Mouse (Mus musculus): ENCODE data around the gene Dmac1. TPM values are rescaled to one million over a fixed set of nuclear protein-coding genes. Genes with fewer than 3 reads are reported as not detected.

Dmac1 gene
- total and polyA plus RNA-seq, 3 experiments, result 107 to 204 (median 110) TPM

DNA sequence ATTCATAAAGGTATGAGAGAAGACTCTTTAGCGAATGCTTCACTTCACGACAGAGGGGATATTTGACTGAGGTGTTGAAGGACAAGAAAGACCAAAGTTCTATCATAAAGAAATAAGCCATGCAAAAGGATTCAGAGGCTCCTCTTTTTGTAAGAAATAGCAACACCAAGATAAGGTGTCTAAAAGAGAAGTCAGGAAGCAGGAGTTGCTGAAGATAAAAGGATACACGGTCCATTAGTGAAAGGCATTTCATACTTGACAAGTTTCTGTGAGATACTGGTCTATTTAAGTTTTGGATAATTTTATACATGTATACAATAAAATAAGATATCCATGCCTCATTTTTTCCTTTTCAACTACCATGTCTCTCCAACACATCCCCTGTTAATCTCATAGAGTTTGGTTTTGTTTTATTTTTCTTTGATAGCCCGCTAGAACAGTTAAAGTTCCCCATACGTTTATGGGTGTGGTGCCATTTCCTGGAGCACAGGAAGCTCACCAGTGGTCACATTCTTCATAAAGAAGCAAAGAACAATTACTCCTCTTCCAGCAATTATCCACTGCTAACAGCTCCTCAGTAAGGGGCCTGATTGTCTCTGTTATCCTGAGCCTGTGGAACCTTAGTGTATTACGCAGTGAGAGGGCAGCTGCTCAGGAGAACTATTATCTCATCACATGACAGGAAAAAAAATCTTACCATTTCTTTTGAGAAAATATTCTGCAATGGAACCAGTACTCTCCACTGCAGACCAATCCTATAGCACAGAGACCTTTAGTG is 11.1 kb downstream of the Dmac1 start (continued):
- TF ChIP-seq TCF12 (IDR thresholded peaks at IDR 0.05; ENCODE audit: low read depth, low read length) (peak; percentile 82), SMC3 (IDR thresholded peaks at IDR 0.05; ENCODE audit: low read depth, low read length) (no peak), USF2 (IDR thresholded peaks at IDR 0.05; ENCODE audit: borderline replicate concordance in 1 of 2, insufficient read depth in 1 of 2, low read depth in 1 of 2, low read length in 2 of 2) (0 out of 4 replicates have a peak, but pooled peaks of 1 of the 2 experiments have one; percentile 33), USF1 (IDR thresholded peaks at IDR 0.05; ENCODE audit: low read depth, low read length) (peak; percentile 79)

DNA sequence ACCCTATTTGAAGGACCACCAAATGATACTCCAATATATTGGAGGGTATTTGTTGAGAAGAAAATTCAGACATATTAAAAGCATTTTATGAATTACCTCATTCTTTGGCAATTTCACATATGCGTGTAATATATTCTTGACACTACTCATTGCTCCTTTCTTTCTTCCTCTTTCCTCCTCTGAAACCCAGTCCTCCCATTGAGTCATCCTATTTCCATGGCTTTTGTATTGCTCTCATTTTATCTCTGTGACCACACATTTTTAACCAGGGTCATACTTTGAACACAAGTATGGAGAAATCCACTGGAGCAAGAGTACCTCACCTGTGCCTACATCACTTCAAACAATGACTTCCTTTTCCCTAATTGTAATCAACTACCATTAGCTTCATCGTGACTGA is 13.9 kb downstream of the Dmac1 start:
- DNase-seq (ENCODE audit: low read depth, low spot score), result peak; percentile 36

DNA sequence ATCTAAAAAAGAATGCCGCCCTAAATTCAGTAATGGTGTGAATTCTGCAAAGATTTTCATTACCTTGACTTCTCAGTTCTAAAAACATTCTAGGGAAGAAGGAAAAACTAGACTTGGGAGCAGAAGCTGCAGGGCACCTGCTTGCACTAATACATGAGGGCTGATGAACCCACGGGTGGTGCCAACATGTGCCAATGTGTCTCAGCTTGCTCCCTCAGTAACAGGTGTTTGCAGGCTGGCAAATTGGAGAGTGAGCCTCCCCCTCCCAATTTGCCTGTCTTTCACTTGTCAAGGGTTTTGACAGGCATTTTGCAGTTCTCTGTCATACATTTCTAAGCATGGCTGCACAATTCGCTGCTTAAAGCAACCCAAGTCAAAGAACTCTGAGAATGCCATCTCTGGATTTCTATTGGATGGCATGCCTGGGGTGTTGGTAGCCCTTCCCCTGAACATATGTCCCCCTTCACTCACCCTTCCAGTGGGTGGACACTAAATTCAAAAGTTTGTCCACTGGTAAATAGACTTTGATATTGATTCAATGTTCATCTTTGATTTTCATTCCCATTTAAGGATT is 14.5 kb downstream of the Dmac1 start:
- H3K4me3 ChIP-seq (ENCODE audit: control insufficient read depth in 1 of 2, insufficient read depth in 1 of 2, low read depth in 2 of 2, low read length in 2 of 2), result no peak overlapping the region
- no peak for TF ChIP-seq EP300 (IDR thresholded peaks at IDR 0.05; ENCODE audit: low read depth in 1 of 2, low read length in 2 of 2)
- TF ChIP-seq RAD21 (IDR thresholded peaks at IDR 0.05; ENCODE audit: low read depth, low read length), result no peak
- no peak for TF ChIP-seq MAFK (IDR thresholded peaks at IDR 0.05; ENCODE audit: borderline replicate concordance, low read depth, low read length)
- no peak for TF ChIP-seq HCFC1 (IDR thresholded peaks at IDR 0.05; ENCODE audit: low read depth, low read length)
- TF ChIP-seq UBTF (IDR thresholded peaks at IDR 0.05; ENCODE audit: borderline replicate concordance, insufficient read depth, low read depth, low read length), result no peak
- no peak for TF ChIP-seq BHLHE40 (IDR thresholded peaks at IDR 0.05; ENCODE audit: borderline replicate concordance, low read depth, low read length)
- no peak for TF ChIP-seq MYC (IDR thresholded peaks at IDR 0.05; ENCODE audit: low read depth, low read length)
- no peak for TF ChIP-seq CHD1 (IDR thresholded peaks at IDR 0.05; ENCODE audit: low read depth, low read length)
- no peak for TF ChIP-seq ZC3H11A (IDR thresholded peaks at IDR 0.05; ENCODE audit: low read depth, low read length)
- peaks cover 6 to 14% of the 10 kb centered on the region in 2 experiments for H3K4me1 ChIP-seq (ENCODE audit: control insufficient read depth in 1 of 2, insufficient read depth in 2 of 2, low read length in 2 of 2)
- no peak for DNase-seq (ENCODE audit: low read depth, low spot score)
- no peaks in the 10 kb centered on the region for H3K79me2 ChIP-seq (ENCODE audit: control insufficient read depth, insufficient read depth, low read length, poor library complexity)
- H3K27ac ChIP-seq (ENCODE audit: control insufficient read depth, low read depth, low read length), result no peak overlapping the region
- no peaks in the 10 kb centered on the region for H3K9me3 ChIP-seq (replicated peaks; ENCODE audit: insufficient read depth, low read length)
- H3K27me3 ChIP-seq (ENCODE audit: control insufficient read depth in 1 of 2, insufficient read depth in 2 of 2, low read length in 2 of 2), result no peaks in the 10 kb centered on the region
- H3K9ac ChIP-seq (ENCODE audit: control insufficient read depth, low read depth, low read length, poor library complexity, severe bottlenecking), result no peak overlapping the region
- peaks cover 0 to 27% of the 10 kb centered on the region in 2 experiments; a peak in 2 of 4 replicates for H3K36me3 ChIP-seq (ENCODE audit: control insufficient read depth in 1 of 2, insufficient read depth in 2 of 2, low read length in 2 of 2)

More for the DNA sequence above, 13.9 kb downstream of the Dmac1 start:
- H3K79me2 ChIP-seq (ENCODE audit: control insufficient read depth, insufficient read depth, low read length, poor library complexity), result no peaks in the 10 kb centered on the region
- H3K9ac ChIP-seq (ENCODE audit: control insufficient read depth, low read depth, low read length, poor library complexity, severe bottlenecking), result no peak overlapping the region
- H3K27ac ChIP-seq (ENCODE audit: control insufficient read depth, low read depth, low read length), result no peak overlapping the region
- TF ChIP-seq ELF1 (IDR thresholded peaks at IDR 0.05; ENCODE audit: low read depth, low read length) (no peak), MAZ (IDR thresholded peaks at IDR 0.05; ENCODE audit: low read depth, low read length) (no peak), TBP (IDR thresholded peaks at IDR 0.05; ENCODE audit: low read depth, low read length) (no peak), ZC3H11A (IDR thresholded peaks at IDR 0.05; ENCODE audit: low read depth, low read length) (no peak), CTCF (IDR thresholded peaks at IDR 0.05 in 2 of 3, conservative IDR thresholded peaks at IDR 0.05 in 1 of 3; ENCODE audit: control insufficient read depth in 1 of 3, insufficient read depth in 1 of 3, low read depth in 2 of 3, low read length in 3 of 3, poor library complexity in 1 of 3, severe bottlenecking in 1 of 3) (no peak), TAL1 (IDR thresholded peaks at IDR 0.05; ENCODE audit: low read length) (no peak), USF2 (IDR thresholded peaks at IDR 0.05; ENCODE audit: borderline replicate concordance in 1 of 2, insufficient read depth in 1 of 2, low read depth in 1 of 2, low read length in 2 of 2) (no peak), NRF1 (IDR thresholded peaks at IDR 0.05; ENCODE audit: insufficient read depth, low read depth, low read length, poor library complexity, severe bottlenecking) (no peak), HCFC1 (IDR thresholded peaks at IDR 0.05; ENCODE audit: low read depth, low read length) (no peak), NELFE (IDR thresholded peaks at IDR 0.05; ENCODE audit: low read depth, low read length) (no peak), TCF12 (IDR thresholded peaks at IDR 0.05; ENCODE audit: low read depth, low read length) (no peak), SIN3A (IDR thresholded peaks at IDR 0.05; ENCODE audit: low read length) (no peak), USF1 (IDR thresholded peaks at IDR 0.05; ENCODE audit: low read depth, low read length) (no peak), E2F4 (IDR thresholded peaks at IDR 0.05; ENCODE audit: borderline replicate concordance, low read depth, low read length) (no peak), POLR2AphosphoS2 (IDR thresholded peaks at IDR 0.05; ENCODE audit: low read length) (no peak), ETS1 (IDR thresholded peaks at IDR 0.05; ENCODE audit: low read depth, low read length) (no peak), RAD21 (IDR thresholded peaks at IDR 0.05; ENCODE audit: low read depth, low read length) (no peak), ZMIZ1 (IDR thresholded peaks at IDR 0.05; ENCODE audit: low read depth, low read length) (no peak), POLR2A (IDR thresholded peaks at IDR 0.05; ENCODE audit: control insufficient read depth in 1 of 2, insufficient read depth in 1 of 2, low read depth in 1 of 2, low read length in 2 of 2, poor library complexity in 1 of 2) (no peak), MYC (IDR thresholded peaks at IDR 0.05; ENCODE audit: low read depth, low read length) (no peak)
- peaks cover 6 to 14% of the 10 kb centered on the region in 2 experiments for H3K4me1 ChIP-seq (ENCODE audit: control insufficient read depth in 1 of 2, insufficient read depth in 2 of 2, low read length in 2 of 2)
- no peaks in the 10 kb centered on the region for H3K27me3 ChIP-seq (ENCODE audit: control insufficient read depth in 1 of 2, insufficient read depth in 2 of 2, low read length in 2 of 2)
- peaks cover 0 to 27% of the 10 kb centered on the region in 2 experiments; a peak in 2 of 4 replicates for H3K36me3 ChIP-seq (ENCODE audit: control insufficient read depth in 1 of 2, insufficient read depth in 2 of 2, low read length in 2 of 2)
- H3K4me3 ChIP-seq (ENCODE audit: control insufficient read depth in 1 of 2, insufficient read depth in 1 of 2, low read depth in 2 of 2, low read length in 2 of 2), result no peak overlapping the region
- no peaks in the 10 kb centered on the region for H3K9me3 ChIP-seq (replicated peaks; ENCODE audit: insufficient read depth, low read length)

Data from MEL (cell line).